Mouse (Mus musculus): ENCODE measurements around the gene Trim80. TPM values are rescaled to one million over a fixed set of nuclear protein-coding genes. Genes with fewer than 3 reads are reported as not detected.

Trim80 gene
- polyA plus RNA-seq, 1 experiment = not detected

- no peak for TF ChIP-seq CEBPB (IDR thresholded peaks at IDR 0.05; ENCODE audit: insufficient read depth, poor library complexity, severe bottlenecking)
- no peak for TF ChIP-seq E2F4 (IDR thresholded peaks at IDR 0.05; ENCODE audit: insufficient read depth)
- TF ChIP-seq TCF3 (IDR thresholded peaks at IDR 0.05; ENCODE audit: insufficient read length, low read depth) = no peak
- no peak for TF ChIP-seq SRF (IDR thresholded peaks at IDR 0.05; ENCODE audit: control insufficient read depth, insufficient read length, low read depth)
- TF ChIP-seq POLR2A (IDR thresholded peaks at IDR 0.05; ENCODE audit: insufficient read length, low read depth) = no peak
- TF ChIP-seq TCF12 (IDR thresholded peaks at IDR 0.05; ENCODE audit: insufficient read depth, poor library complexity, severe bottlenecking) = no peak
- no peak for TF ChIP-seq POLR2AphosphoS2 (IDR thresholded peaks at IDR 0.05; ENCODE audit: insufficient read length, low read depth)
- no peak for TF ChIP-seq MAX (IDR thresholded peaks at IDR 0.05; ENCODE audit: low read depth)
- no peak for TF ChIP-seq USF1 (IDR thresholded peaks at IDR 0.05; ENCODE audit: low read depth)
- no peak for TF ChIP-seq MYOD1 (IDR thresholded peaks at IDR 0.05; ENCODE audit: control insufficient read depth in 1 of 3, insufficient read length in 2 of 3, low read depth in 2 of 3)
- TF ChIP-seq REST (IDR thresholded peaks at IDR 0.05; ENCODE audit: insufficient read depth, insufficient read length) = no peak
- TF ChIP-seq MYOG (IDR thresholded peaks at IDR 0.05; ENCODE audit: control insufficient read depth in 1 of 3, insufficient read depth in 1 of 3, insufficient read length in 2 of 3, low read depth in 2 of 3) = no peak
- H3K4me2 ChIP-seq (ENCODE audit: low read depth) = no peak overlapping the region
- H3ac ChIP-seq (ENCODE audit: control insufficient read depth, insufficient read length) = no peak overlapping the region
- H3K4me3 ChIP-seq = no peak overlapping the region
- H3K36me3 ChIP-seq (ENCODE audit: control insufficient read depth, insufficient read depth) = peaks cover 4% of the 10 kb centered on the region
- no peaks in the 10 kb centered on the region for H3K79me2 ChIP-seq (ENCODE audit: control insufficient read depth, insufficient read depth)
- no peaks in the 10 kb centered on the region for H3K27me3 ChIP-seq (ENCODE audit: control insufficient read depth, insufficient read depth, insufficient read length)
Observed at GRCm38 (mm10) chr11:115435596-115436337, 4.6 kb upstream of the Trim80 start.

GRCm38 (mm10) chr11:115437571-115438122 is 2.7 kb upstream of the Trim80 start:
- Histone ChIP-seq H3K27me3 (ENCODE audit: control insufficient read depth, insufficient read depth, insufficient read length) (no peaks in the 10 kb centered on the region), H3ac (ENCODE audit: control insufficient read depth, insufficient read length) (no peak overlapping the region), H3K4me3 (no peak overlapping the region), H3K79me2 (ENCODE audit: control insufficient read depth, insufficient read depth) (no peaks in the 10 kb centered on the region), H3K36me3 (ENCODE audit: control insufficient read depth, insufficient read depth) (no peaks in the 10 kb centered on the region), H3K4me2 (ENCODE audit: low read depth) (no peak overlapping the region)
- TF ChIP-seq MAX (IDR thresholded peaks at IDR 0.05; ENCODE audit: low read depth) (no peak), POLR2A (IDR thresholded peaks at IDR 0.05; ENCODE audit: insufficient read length, low read depth) (no peak), REST (IDR thresholded peaks at IDR 0.05; ENCODE audit: insufficient read depth, insufficient read length) (no peak), USF1 (IDR thresholded peaks at IDR 0.05; ENCODE audit: low read depth) (no peak), MYOD1 (IDR thresholded peaks at IDR 0.05; ENCODE audit: control insufficient read depth in 1 of 3, insufficient read length in 2 of 3, low read depth in 2 of 3) (no peak), TCF3 (IDR thresholded peaks at IDR 0.05; ENCODE audit: insufficient read length, low read depth) (no peak), POLR2AphosphoS2 (IDR thresholded peaks at IDR 0.05; ENCODE audit: insufficient read length, low read depth) (no peak), CEBPB (IDR thresholded peaks at IDR 0.05; ENCODE audit: insufficient read depth, poor library complexity, severe bottlenecking) (no peak), E2F4 (IDR thresholded peaks at IDR 0.05; ENCODE audit: insufficient read depth) (no peak), MYOG (IDR thresholded peaks at IDR 0.05; ENCODE audit: control insufficient read depth in 1 of 3, insufficient read depth in 1 of 3, insufficient read length in 2 of 3, low read depth in 2 of 3) (no peak), SRF (IDR thresholded peaks at IDR 0.05; ENCODE audit: control insufficient read depth, insufficient read length, low read depth) (no peak), TCF12 (IDR thresholded peaks at IDR 0.05; ENCODE audit: insufficient read depth, poor library complexity, severe bottlenecking) (no peak)

DNA sequence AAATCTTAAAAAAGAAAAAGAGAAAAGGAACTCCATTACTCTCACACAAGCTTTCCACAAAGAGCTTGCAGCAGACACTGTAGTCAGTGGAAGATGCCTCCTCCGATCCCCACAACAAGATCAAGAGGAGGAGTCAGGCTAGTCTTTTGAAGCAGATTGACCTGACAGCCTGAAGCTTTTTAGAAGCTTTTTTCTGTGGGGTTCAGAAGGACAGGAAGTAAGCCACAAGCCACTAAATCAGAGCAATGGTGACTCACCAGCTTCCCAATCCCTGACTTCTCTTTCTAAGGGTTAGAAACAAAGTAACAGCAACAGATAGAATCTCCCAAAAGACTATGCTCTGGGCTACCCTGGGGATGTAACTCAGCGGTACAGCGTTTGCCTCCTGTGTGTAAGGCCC is 1.0 kb upstream of the Trim80 start:
- H3K79me2 ChIP-seq (ENCODE audit: control insufficient read depth, insufficient read depth) = no peaks in the 10 kb centered on the region
- H3ac ChIP-seq (ENCODE audit: control insufficient read depth, insufficient read length) = no peak overlapping the region
- no peaks in the 10 kb centered on the region for H3K36me3 ChIP-seq (ENCODE audit: control insufficient read depth, insufficient read depth)
- H3K4me3 ChIP-seq = no peak overlapping the region
- H3K4me2 ChIP-seq (ENCODE audit: low read depth) = no peak overlapping the region
- H3K27me3 ChIP-seq (ENCODE audit: control insufficient read depth, insufficient read depth, insufficient read length) = no peaks in the 10 kb centered on the region
- TF ChIP-seq MAX (IDR thresholded peaks at IDR 0.05; ENCODE audit: low read depth) (no peak), SRF (IDR thresholded peaks at IDR 0.05; ENCODE audit: control insufficient read depth, insufficient read length, low read depth) (no peak), E2F4 (IDR thresholded peaks at IDR 0.05; ENCODE audit: insufficient read depth) (no peak)

- no peaks in the 10 kb centered on the region for H3K27me3 ChIP-seq (ENCODE audit: control insufficient read depth, insufficient read depth, insufficient read length)
- no peaks in the 10 kb centered on the region for H3K79me2 ChIP-seq (ENCODE audit: control insufficient read depth, insufficient read depth)
- no peak overlapping the region for H3K4me3 ChIP-seq
- H3K36me3 ChIP-seq (ENCODE audit: control insufficient read depth, insufficient read depth) = no peaks in the 10 kb centered on the region
- TF ChIP-seq USF1 (IDR thresholded peaks at IDR 0.05; ENCODE audit: low read depth) (no peak), CEBPB (IDR thresholded peaks at IDR 0.05; ENCODE audit: insufficient read depth, poor library complexity, severe bottlenecking) (no peak), REST (IDR thresholded peaks at IDR 0.05; ENCODE audit: insufficient read depth, insufficient read length) (no peak), E2F4 (IDR thresholded peaks at IDR 0.05; ENCODE audit: insufficient read depth) (no peak), MAX (IDR thresholded peaks at IDR 0.05; ENCODE audit: low read depth) (no peak), TCF3 (IDR thresholded peaks at IDR 0.05; ENCODE audit: insufficient read length, low read depth) (no peak), POLR2A (IDR thresholded peaks at IDR 0.05; ENCODE audit: insufficient read length, low read depth) (no peak), POLR2AphosphoS2 (IDR thresholded peaks at IDR 0.05; ENCODE audit: insufficient read length, low read depth) (no peak), MYOD1 (IDR thresholded peaks at IDR 0.05; ENCODE audit: control insufficient read depth in 1 of 3, insufficient read length in 2 of 3, low read depth in 2 of 3) (no peak), TCF12 (IDR thresholded peaks at IDR 0.05; ENCODE audit: insufficient read depth, poor library complexity, severe bottlenecking) (no peak), MYOG (IDR thresholded peaks at IDR 0.05; ENCODE audit: control insufficient read depth in 1 of 3, insufficient read depth in 1 of 3, insufficient read length in 2 of 3, low read depth in 2 of 3) (no peak)
- H3K4me2 ChIP-seq (ENCODE audit: low read depth) = no peak overlapping the region
- no peak overlapping the region for H3ac ChIP-seq (ENCODE audit: control insufficient read depth, insufficient read length)
Observed at GRCm38 (mm10) chr11:115441417-115441816, 1.1 kb downstream of the Trim80 start.
